Mouse (Mus musculus) inflammation-experienced regulatory T-cells, adult 16 weeks (primary cell): Measurements from ENCODE around the gene Mis12. TPM values are rescaled to one million over a fixed set of nuclear protein-coding genes. Genes with fewer than 3 reads are reported as not detected.

Source experiments
- polyA plus RNA-seq: library from polyadenylated mRNA; unstranded; fragments of 100-300 nt; shearing (Covaris generic); gene quantifications from one replicate; pipeline ENCODE4 v1.2.1, GENCODE M21; 2017

Gene Mis12
- 55.4 TPM for polyA plus RNA-seq

DNA sequence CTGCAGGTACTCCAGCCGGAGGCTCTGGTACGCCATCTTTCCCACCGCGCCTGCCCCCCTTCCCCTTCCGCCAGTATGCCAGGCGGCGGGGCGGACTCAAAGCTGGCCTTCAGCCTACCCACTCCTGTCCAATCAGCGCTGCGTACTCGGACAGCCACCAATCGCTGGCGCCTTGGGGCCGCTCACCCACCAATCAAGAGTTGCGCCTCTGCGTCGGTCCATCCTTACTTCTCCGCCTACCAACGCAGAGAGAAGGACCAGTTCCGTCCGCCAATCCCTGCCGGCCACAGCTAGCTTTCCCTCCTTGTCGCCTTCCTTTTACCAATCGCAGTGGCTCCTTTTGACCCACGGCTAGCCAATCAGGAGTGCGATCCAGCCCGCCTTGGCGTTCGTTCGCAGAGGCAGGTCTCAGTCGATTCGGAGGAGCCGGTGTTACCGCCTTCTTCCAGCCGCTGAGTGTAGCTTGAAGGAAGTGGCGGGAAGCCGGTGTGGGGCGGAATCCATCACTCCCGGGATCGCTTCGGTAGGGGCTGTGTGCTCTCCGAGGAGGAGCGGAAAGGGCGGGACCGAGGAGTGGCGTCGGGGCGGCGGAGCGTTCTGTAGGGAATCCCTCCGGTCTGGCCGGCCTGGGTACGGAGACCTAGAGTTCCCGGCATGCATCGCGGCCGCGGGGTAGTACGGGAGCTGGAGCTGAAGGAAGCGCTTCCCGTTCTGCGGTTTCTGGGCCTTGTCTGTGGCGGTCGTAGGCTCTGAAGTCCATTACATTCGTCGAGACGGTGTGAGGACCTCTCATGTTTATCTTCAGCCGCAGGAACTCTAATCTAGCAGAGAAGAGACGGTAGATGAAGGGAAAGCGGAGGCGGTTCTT, at the start of gene Mis12, which contains the start of gene Derl2:
TSS of gene Mis12 (plus strand) at position 411 of the 868 bp plus-strand sequence.
TSS of gene Derl2 (minus strand) at position 641 of the 868 bp plus-strand sequence.

DNA sequence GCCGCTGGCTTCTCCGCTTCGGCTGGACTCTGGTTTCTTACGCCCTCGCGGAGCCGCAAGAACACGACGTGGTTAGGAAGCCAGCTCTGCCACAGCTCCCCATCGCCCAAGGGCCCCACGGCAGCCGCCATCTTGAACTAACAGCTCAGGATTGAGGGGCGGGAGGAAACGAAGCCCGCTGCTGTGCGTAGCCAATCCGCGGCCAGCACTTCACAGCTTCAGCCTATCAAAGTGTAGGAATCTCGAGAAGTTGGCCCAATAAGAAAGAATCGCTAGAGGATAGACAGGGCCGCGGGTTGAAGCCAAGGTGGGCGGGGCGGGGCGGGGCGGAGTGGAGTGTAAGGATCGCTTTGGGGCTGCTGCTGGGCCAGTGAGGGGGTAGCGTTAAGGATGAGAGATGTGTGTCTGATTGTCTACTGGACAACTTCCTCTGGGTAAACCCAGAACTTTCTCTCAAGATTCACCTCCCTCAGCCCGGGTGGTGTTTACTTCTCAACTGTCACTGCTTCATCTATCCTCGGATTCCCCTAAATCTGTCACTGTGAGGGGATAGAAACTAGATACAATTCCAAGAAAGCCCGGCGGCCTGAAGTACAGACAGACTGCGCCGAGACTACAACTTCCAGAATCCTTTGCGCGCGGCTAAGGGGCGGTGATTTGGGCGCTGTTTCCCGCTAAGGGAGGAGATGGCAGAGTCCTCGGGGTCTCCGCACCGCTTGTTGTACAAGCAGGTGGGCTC, 49.4 kb upstream of the Mis12 start, which contains the start of the genes Nup88 and Rpain:
TSS of gene Nup88 (minus strand) at position 153 of the 739 bp plus-strand sequence.
TSS of gene Rpain (plus strand) at position 393 of the 739 bp plus-strand sequence.

GRCm38 (mm10) chr11:70982557-70983228, 36.7 kb upstream of the Mis12 start, which contains the start of gene C1qbp:
Gene C1qbp (minus strand): TSS chr11:70983026.

DNA sequence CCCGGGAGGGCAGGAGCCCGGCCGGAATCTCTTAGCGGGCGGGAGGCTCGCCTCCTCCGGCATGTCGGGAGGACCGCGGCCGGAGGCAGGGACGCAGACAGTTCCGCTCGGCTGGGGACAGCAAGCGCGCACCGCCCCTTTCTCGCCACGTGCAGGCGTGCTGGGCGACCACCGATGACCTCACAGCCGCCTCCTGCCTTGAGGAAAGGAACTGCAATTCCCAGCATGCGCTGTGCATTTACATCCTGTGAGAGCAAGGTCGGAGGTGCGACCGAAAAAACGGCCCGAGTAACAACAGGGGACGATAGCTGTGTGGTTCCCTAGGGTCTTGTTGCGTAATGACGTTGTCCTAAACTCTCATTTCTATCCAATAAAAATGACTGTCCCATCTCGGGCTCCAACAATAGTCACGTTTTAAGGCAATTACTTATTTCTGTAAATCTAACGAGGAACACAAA, 15.1 kb upstream of the Mis12 start, which contains the start of gene Dhx33:
TSS of gene Dhx33 (minus strand) at position 122 of the 458 bp plus-strand sequence.

DNA sequence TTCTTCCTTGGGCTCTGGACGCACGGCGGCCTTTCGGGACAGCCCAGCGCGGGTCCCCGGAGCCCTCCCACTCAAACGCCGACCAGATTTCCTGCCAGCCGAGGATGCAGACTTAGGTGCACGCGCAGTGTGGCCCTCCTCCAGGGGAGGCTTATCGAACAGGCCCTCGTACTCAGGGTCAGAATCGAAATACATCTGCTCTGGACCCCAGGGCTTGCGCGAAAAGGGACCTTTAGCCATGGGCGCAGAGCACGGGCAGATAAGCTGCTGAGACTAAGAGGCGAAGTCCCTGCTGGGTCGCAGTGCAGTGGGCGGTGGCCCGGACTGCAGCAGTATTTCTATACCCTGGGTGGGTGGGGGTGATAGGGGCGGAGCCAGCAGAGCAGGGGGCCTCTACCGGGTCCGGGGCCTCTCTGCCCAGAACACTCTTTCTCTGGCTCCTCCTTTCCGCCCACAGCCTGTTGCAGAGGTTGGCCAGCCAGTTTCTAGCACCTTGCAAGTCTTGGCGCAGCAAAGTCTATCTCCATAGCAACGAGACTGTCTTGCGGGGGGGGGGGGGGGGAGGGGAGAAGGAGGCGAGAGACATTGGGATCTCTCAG, 13.9 kb downstream of the Mis12 start, which contains the start of gene 6330403K07Rik:
TSS of gene 6330403K07Rik (minus strand) at position 351 of the 599 bp plus-strand sequence.

Other genes with a start within 250 kb of the Mis12 start
- gene Scimp, start 207.0 kb upstream of the Mis12 start, polyA plus RNA-seq = 0.94 TPM
- gene Rabep1, start 174.8 kb upstream of the Mis12 start, polyA plus RNA-seq = 14.9 TPM
- 123 TPM for gene Nup88, start 49.6 kb upstream of the Mis12 start, polyA plus RNA-seq
- 93.3 TPM for gene Rpain, start 49.4 kb upstream of the Mis12 start, polyA plus RNA-seq
- 25.8 TPM for gene C1qbp, start 36.6 kb upstream of the Mis12 start, polyA plus RNA-seq
- gene Dhx33, start 15.2 kb upstream of the Mis12 start, polyA plus RNA-seq = 24.0 TPM
- gene Derl2, start 230 bp downstream of the Mis12 start, polyA plus RNA-seq = 98.2 TPM
- gene 6330403K07Rik, start 13.9 kb downstream of the Mis12 start, polyA plus RNA-seq = 21.0 TPM
- gene Nlrp1a, start 125.1 kb downstream of the Mis12 start, polyA plus RNA-seq = 1.5 TPM
- 6.3 TPM for gene Nlrp1b, start 211.1 kb downstream of the Mis12 start, polyA plus RNA-seq